Mouse (Mus musculus): ENCODE measurements around the gene Gm10428.
"Not testable (repeated sequence)": the region's sequence is repeated elsewhere in the genome, so short reads cannot be mapped to it uniquely, and the experiment has no call there.

Gm10428 gene

DNA sequence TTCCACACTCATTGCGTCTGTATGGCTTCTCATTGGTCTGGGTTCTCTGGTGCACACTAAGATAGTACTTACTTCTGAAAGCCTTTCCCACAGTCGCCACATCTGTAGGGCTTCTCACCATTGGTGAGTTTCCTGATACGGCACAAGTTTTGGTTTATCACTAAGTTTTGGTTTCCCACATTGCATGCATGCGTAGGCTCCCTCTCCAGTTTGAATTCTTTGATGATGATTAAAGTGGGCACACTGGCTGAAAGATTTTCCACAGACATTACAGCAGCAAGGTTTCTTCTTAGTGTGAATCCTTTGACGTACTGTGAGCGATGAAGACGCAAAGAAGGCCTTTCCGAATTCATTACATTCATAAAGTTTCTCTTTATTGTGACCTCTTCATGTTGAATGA is at the start of gene Gm10428:
Gene Gm10428 (plus strand): TSS at position 321 of the 400 bp plus-strand sequence.
- no peak for DNase-seq

DNA sequence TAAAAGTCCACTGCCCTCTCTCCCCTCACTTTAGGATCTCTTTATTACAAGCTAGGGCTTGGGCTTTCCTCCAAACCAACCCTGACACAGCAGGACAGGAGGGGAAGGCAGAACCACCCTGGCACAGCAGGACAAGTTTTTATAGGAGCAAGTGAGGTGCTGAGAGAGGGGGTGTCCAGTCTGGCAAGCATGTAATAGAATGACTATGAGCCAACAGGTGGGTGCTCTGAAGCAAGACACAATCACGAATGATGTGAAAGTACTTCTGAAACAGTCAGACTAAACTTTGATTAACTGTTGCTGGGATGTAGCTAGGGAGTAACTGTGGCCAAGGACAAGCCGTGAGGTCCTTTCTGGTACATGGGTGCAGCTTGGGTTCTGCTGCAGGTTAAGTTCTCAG is 46.8 kb upstream of the Gm10428 start:
- no peak for DNase-seq

DNA sequence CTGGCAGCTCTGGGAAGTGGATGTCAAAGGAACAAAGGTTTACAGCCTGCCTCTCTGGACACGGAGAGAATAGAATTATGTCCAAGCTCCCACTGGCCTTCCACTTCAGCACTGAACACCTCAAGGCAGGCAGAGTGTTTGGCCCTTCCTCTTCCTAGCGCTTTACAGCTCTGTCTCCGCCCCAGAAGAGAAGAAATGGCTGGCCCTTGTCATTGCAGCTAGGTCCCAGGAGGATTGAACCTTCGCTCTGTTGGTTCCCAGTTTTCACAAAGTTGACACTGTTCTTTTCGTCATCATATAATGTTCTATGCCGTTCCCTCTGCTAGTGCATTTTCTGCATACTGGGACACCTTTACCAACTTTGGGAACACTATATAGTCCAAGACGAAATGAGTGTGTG is 44.6 kb upstream of the Gm10428 start:
- no peak for DNase-seq

DNA sequence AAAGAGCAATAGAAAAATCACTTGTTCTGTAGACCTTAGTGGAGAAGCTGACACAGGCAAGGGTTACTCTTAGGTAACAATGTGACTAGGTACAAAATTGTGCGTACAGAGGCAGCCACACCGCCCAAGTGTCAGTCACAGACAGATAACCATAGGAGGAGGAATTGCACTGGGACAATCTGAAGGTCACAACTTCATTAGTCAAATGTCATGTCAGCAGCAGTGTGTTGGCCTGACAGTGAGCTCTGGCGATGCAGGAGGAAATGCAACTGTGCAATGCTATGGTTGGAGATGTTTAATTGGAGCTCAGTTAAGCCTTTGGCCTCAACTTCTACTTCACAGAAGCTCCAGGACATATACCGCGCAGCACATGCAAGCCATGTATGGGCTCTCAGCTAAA is 42.2 kb upstream of the Gm10428 start:
- no peak for DNase-seq

DNA sequence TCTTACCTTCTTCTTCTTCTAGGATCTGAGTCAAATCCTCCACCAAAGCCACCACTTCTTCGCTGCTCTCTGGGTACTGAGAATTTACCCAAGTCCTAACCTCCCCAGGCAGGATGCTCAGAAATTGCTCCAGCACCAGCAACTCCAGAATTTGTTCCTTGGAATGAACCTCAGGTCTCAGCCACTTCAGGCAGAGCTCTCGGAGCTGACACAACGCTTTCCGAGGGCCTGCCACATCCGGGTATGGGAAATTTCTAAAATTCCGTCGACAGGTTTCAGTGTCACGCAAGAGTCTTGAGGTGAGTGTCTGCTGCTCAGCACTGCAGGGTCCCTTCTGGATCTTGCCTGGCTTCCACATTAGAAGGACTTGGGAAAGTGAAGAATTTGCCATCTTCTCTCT is 24.6 kb upstream of the Gm10428 start:
- no peak for DNase-seq

DNA sequence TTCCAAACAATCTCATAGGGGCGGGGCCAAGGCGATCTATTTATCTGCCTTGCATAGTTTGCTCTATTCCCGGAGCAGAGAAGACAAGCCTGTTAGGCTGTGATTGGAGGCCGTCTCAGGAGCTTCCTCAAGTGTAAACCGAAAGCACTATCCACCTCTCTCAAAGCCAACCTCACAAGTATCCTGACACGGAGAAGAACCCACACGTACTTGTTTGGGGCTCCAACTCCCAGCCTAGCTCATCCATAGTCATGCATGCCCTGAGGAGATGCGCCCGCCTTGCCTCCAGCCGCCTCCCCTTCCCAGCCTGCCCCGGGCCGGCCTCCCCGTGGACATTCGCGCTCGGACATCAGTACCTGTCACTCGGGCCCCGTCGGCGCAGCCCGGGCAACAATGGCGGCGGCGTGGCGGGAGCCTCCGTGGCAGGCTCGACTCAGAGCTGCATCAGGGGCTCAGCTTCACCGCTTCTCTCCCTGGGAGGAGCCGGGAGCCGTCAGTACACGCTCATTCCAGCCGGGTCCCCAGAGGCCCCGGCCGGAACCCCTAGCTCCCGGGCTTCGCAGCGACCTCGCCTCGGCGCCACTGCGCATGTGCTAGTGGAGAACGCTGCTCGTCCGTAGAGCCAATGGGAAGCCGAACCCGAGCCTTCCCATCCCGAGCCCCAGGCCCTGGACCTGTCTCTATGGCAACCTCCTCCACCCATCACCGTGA is 21.4 kb upstream of the Gm10428 start, which contains the start of gene Zfp287:
Gene Zfp287 (minus strand): TSS at position 595 of the 711 bp plus-strand sequence.
- DNase-seq = peak; percentile 57 to 67

DNA sequence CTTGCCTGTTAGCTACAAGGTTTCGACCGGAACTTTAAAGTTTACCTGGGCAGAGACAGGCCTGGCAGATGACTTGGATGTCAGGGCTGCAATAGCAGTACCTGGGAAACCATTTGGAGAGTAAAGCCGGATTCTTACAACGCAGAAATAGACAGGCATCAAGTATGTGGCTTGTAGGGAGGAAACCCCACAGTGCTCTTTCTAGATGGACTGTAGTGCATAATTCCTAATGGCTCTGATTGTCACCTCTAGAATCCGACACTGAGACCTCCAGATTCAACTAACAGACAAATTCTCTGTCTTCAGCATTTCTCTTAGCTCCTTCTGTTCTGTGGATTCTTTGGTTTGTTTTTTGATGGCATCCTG is 20.9 kb upstream of the Gm10428 start:
- DNase-seq = no peak

DNA sequence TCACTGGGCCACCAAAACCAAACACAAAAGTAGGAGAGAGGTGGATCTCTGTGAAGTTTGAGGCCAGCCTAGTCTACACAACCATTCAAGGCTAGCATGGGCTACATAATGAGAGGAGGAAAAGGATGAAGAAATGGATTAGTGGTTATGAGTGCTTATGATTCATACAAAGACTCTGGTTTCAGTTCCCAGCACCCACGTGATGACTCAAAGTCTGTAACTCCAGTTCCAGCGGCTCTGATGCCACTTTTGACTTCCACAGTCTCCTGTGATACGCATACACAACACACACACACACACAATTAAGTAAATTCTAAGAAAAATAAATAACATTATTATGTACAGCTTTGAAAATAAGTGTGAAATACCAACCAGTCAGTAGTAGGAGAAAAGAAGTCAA is 20.2 kb upstream of the Gm10428 start:
- DNase-seq = no peak

DNA sequence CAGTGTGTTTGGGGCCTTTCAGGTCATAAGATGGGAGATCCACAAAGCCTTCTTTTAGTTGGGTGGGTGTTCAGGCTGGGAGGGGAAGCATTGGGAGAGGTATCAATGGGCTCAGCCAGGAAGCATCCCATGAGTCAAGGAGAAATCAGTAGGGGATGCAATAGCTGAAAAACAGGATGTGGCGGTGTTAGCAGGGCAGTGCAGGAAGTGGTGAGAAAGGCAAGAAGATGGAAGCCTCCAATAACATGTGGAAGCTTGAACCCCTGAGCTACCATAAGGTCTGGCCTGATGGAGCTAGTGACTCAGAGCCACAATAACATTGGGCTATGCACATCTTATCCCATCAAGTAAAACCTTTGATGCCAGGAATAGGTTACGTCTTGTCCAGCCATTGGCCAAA is 11.7 kb upstream of the Gm10428 start:
- no peak for DNase-seq

DNA sequence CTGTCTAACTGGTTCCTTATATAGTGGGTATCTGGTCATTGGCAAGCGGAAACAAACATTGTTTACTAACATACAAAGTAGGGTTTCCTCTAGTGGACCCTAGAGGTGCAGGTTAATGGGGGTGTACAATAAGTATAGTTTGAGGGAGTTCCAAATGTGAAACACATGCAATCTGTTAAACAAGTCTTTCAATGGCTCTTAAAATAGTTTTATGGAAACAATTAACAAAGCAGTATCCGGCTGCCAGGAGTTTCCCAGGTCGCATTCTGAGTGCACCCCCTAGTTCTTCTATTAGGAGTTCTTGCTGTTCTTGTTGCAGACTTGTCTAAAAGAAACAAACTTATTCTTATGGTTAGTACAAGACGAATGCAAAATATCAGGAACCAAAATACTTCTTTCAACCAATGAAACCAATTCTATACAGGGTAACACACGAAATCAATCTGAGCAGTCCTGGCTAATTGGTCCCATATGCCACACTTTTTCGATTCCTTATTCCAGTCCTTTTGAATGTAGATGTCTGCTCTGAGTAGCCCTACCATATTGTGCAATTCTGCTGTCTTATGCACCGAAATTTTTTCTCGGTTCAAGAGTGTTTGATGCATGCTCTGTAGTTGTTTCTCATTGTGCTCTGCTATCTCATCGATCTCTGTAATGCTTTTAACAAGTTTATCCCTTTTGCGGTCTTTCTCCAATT is 10.5 kb upstream of the Gm10428 start:
- DNase-seq = no peak

DNA sequence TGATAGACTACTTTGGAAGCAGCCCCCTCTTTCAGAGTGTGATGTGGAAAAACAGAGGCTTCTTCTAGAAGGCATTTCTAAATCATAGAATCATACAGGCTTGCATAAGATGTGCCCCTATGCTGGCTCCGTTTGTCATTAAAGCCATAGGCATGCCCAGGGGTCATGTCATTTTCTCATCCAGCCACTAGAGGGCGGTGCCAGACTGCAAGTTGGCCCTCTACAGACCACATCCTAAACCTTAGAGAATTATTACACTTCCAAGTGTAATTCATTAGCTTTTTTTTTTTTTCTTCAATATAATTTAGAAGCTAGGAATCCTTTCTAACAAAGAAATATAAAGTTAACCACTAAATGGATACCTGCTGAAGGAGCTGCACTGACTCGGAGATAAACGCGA is 8.8 kb upstream of the Gm10428 start:
- DNase-seq = peak; percentile 50 to 72

DNA sequence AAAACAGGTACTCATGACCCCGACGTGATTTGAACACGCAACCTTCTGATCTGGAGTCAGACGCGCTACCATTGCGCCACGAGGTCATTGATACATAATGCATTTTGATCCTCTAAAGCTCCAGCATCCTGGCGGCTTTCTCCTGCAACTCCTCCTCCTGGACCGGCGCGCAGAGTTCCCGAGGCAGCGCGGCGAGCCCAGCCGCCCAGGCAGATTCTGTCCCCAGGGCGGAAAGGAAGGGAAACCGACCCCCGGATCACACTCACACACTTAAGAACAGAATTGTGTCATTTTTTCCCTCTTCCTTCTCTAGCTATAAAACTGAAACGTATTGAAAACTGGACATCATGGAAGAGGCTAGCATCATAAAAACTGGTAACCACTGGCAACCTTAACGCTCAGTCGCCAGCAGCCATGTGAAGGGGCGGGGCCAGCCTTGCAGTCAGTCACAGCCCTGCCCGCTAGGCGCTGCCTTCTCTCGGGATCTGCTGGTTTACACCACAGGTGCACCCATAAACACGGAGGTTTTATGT is 6.8 kb upstream of the Gm10428 start:
- peak; percentile 41 to 72 for DNase-seq

DNA sequence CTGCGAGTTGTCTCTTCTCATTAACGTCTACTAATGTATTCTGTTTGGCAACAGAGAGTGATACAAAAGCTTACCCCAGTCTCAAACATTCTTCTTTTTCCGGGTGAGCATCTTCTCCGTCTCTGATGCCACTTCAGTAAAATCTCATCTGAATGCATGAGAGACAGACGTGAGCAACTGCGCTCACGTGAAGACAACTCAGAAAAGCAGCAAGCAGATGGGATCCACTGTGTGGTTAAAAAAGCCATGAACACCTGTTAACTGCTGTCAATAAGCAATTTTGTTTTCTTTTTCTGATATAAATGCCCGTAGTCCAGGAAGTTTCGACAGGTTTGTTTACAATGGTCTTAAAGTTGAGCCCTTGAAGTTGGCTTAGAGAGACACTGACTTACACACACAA is 5.7 kb upstream of the Gm10428 start:
- no peak for DNase-seq

DNA sequence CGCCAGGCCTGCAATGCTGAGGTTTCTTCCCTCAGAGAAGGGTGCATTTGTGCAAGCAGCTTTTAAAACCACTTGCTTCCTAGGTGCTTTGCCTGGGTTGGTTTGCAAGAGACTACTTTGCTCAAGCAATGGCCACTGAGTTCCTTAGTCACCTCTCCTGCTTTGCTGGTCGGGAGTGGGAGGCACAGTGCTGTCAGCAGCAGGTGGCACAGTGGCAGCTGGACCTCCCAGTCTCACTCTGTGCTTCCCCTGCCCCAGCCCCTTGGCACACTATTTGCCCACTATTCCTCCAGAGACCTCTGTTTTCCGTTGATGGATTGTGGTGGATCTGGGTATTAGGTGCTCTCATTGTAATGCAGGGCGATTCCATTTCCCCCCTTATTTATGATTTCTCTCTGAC is 4.8 kb upstream of the Gm10428 start:
- DNase-seq = no peak

DNA sequence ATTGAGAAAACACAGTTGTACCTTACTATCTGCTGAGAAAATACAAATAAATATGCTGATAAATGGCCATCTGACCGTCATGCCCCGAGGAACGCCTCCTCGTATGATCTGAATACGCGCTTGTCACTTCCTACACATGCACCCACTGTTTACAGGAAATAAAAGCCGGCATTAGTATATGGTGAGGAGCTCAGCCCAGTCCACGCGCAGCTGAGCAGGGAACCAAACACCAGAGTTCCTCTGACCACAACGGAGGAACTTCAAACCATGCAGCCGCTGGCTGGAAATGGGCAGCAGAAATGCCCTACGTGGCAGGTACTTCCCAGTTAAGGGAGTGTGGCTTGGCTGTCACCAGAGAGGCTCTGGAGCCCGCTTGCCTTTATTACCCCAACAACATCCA is 3.5 kb upstream of the Gm10428 start:
- not testable (repeated sequence) for DNase-seq

DNA sequence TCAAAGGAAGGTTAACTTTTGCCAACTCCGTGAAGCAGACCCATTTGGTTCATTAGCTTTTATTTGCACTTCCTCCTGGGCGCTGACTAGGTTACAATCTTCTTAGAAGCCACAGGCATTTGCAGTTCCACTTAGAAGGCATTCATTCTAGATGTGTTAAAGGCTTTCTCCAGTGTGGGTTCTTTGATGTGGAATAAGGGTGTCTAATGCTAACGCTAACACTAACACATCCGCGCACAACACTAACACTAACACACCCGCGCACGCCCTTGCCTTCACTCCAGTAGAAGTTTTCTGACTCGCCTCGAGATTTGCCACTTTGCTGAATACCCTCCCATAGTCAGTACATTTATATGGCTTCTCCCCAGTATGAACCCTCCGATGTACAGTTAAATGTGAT is 709 bp upstream of the Gm10428 start:
- DNase-seq = no peak

DNA sequence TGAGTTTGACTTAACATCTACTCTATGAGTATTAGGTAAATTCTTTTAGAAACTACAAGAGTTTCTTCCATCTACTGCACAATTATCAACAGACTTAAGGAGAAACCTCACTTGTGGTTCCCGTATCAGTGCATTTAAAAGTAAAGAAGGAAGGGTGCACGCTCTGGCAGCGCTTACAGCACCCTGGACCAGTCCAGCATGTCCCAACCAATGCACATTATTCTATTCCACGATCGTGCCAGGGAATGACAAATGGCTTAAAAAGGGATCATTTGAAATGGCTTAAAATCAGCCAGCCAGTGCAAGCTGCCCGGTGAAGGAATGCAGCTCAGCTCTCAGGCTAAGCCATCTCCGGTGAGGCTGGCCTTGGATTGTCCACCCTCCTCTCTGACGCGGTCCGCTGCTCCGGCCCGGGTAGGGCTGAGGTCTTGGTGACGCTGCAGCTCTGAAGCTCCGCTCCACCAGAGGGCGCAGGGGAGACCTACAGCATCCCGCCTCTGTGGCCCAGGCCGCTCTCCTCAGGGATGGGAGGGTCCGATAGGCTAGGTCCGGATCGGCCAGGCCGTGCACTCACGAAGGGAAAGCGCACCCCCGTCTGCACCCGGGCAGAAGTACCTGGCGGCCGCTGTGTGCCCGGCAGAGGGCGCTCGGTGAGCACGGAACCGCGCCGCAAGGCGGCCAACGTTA is 3.7 kb downstream of the Gm10428 start:
- peak; percentile 79 to 84 for DNase-seq

DNA sequence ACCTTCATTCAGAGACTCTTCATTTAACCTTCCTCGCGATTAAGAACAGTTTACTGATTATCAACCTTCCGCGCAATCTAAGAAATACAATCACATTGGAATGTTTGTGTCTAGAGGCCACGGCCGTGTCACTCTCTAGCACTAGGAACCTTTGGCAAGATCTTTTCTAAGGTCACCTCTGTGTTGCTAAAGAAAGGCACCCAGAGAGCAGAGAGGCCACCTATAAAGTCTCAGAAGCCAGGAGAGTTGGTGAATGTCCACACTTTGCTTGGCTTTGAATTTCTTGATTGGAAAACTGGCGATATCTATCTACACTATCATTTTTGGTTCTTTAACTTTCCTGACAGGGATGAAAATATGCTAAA is 4.2 kb downstream of the Gm10428 start:
- no peak for DNase-seq

DNA sequence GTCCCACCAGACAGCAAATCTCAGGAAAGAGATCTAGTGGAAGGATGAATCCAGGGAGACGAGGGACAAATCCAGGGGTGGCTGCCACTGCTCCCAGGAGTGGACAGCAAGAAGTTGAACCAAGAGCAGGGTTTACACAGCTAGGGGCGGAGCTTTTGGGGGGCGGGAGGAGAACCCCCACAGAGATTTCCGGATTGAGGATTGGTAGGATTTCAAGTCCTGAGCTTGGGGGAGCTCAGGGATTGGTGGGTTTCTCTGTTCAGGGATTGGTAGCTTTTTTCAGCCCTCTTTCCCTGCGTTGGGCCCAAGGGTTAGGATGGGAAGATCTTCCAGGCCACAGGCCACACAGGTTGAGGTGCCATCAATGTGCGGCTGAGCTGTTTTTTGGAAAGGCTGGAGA is 5.0 kb downstream of the Gm10428 start:
- DNase-seq = no peak

DNA sequence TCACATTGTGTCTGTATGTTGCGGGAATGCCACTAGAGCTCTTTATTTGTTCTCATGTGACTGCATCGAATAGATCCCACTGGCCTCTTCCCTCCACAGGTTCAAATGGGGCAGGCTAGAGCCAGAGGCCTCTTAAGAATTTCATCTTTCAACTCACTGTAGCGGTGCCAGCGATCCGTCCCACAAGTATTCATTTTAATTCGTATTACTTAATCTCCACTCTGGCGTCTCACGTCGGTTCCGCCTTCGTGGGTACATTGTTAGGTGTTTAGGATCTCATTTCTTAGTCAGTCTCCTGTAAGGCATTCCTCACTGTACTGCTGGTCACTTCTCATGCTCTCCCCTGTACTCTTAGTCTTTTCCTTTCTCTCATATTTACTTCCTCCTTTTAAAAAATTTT is 5.6 kb downstream of the Gm10428 start:
- no peak for DNase-seq

DNA sequence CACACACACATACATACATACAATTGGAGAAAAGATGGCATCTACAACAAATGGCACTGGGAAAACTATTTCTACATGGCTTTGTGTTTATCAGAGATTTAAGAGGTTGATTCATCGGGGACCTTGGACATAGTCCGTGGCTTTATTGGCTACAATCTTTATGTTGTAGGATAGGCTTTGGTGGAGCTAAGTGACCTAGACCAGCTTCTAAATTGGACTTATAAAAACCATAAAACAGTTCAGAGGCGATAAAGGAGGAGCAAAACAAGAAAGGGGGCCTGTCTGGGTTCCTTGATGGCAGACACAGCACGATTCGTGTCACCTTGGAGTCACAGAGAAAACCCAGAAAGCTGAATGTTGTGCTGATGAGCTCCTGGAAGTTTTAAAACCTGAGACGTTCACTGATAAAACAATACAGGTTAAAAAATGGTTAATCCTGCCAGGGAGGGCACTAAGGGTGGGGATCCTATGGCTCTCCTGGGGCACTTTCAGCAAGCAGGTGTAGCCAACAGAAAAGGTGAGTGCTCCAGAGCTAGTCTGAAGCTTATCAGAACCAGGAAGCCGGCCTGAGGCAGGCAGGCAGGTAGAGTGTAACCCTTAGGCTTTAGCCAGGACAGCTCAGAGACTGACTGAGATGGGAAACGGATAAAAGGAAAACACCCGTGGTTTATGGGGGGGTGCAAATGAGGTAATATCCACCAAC is 8.0 kb downstream of the Gm10428 start:
- DNase-seq = no peak

DNA sequence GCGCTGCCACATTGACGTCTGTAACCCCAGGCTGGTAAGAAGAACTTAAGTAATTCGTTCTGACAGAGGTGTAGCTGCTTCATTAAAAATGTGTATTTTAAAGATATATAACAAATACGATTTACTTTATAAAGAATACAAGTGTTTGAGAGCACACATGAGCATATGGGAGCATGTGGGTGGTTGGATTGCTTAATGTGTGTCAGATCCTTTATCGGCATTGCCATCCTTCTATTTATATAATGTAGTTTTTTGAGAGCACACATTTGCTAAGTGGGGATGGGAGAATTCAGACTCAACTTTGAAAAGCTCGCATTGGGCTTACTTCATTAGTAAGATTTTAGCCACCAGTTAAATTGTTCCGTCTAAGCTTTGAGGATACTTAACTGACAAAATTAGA is 23.6 kb downstream of the Gm10428 start:
- DNase-seq = no peak

DNA sequence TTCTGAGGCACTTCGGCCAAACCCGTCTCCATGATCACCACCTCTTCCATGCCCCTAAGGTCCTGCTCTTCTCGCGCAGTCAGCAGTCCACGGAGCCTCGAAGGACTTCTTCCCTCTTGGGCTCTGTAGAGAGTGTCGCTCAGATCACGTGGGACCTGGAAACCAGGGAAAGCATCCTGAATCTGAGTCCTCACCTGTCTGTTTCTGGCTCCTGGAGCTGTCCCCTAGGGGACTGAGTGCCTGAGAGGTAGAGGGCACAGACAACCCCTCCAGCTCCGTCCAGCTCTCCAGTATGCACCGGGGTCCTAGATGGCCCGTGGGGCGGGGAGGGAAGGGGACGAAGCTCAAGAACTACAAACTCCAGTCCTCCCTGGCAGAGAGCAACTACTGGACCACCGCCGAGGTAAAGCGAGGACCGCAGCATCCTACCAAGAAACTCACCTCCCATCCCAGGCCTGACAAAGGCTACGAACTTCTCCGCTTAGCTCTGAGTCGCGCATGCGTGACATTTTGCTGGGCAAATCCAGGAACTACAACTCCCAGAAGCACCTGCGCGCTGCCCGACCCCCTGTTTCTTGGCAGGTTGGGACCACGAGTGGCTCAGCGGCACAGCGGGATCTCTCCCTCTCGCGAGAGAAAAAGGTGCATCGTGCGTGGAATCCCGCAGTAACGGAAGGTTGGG is 36.2 kb downstream of the Gm10428 start, which contains the start of gene Zfp286:
Gene Zfp286 (minus strand): TSS at position 528 of the 682 bp plus-strand sequence.
- DNase-seq = peak; percentile 59 to 66
